Mouse (Mus musculus): ENCODE measurements at regions not wholly inside any gene's neighbourhood (a gene's known extent, or its start where the extent isn't known, plus 50 kb on each side); places are given as distances from the start of the nearest gene placed in this dataset.

GRCm38 (mm10) chr5:119217077-119217476, 453.4 kb upstream of the Tbx3 start:
- DNase-seq (ENCODE audit: low spot score): no peak

DNA sequence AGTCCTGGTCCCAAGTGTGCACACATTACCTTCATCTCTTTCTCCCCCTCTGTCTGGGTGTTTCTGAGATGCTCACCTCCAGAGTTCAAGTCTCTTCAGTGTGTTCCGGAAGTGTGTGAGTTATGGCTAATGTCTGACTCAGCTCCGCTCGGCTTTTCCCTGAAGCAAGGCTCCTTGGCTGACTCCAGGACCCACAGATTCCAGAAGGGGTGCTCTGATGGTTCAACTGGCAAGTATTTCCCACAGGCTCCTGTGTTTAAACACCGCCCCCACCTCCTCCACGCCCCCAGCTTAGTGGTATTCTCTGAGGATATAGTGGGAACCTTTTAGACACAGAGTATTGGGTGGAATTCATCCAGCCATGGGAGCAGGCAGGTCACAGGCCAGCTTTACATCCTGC, 441.8 kb upstream of the Tbx3 start:
- no peak for DNase-seq (ENCODE audit: low spot score)

- DNase-seq (ENCODE audit: low spot score): no peak
These were observed 437.5 kb upstream of the Tbx3 start for GRCm38 (mm10) chr5:119232941-119233340.

DNA sequence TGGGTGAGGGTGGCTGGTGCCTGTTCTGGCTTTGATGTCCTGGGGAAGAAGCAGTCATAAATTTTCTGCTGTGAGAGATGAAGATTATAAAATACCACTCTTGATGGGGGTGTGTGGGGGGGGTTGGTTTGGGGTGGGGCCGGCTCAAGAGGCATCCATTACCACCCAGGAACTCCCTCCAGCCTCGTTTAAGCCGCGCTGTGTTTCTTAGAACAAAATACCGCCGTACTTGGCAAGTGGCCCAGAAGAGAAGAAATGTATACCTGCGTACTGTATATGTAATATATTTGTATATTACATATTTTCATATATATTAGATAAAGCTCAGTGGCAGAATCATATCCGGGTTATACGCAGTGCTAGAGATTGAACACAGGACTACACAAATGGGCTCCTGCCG, 434.6 kb upstream of the Tbx3 start:
- no peak for DNase-seq (ENCODE audit: low spot score)

DNA sequence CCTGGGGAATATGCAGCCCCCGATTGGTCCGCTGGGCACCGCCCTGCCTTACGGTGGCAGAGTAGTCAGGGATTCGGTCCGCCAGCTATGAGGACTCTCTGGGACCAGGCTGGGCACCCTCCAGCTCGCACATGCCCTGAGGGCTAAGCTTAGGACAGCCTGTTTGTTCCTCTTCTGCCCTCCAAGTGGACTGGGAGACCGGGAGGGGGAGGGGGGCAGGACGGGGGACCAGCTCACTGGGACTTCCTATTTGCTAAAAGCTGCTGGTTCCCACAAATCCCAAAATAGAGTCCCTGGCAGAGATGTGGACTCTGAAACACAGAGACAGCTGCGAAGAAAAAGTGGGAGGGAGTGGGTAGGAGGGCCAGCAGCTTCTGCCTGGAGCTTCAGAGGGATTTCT, 423.6 kb upstream of the Tbx3 start:
- DNase-seq (ENCODE audit: low spot score): no peak

DNA sequence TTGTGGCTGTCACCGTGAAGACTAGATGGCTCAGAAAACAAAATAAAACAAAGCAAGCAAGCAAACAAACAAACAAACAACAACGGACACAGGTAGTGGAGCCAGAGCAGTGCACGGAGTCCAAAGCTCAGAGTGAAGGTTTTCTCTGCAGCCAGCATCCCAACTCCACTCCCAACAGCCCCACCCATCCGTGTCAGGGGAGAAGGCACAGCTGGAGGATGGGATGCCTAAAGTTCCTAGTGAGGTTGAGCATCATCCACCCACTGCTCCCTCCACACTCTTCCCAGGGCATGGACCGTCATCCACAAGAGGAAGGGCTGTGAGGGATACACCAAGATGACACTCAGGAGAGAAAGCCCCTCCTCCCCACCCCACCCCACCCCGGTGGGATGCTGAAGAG, 421.8 kb upstream of the Tbx3 start:
- no peak for DNase-seq (ENCODE audit: low spot score)

GRCm38 (mm10) chr5:119249124-119249718, 421.2 kb upstream of the Tbx3 start:
- DNase-seq (ENCODE audit: low spot score): no peak

DNA sequence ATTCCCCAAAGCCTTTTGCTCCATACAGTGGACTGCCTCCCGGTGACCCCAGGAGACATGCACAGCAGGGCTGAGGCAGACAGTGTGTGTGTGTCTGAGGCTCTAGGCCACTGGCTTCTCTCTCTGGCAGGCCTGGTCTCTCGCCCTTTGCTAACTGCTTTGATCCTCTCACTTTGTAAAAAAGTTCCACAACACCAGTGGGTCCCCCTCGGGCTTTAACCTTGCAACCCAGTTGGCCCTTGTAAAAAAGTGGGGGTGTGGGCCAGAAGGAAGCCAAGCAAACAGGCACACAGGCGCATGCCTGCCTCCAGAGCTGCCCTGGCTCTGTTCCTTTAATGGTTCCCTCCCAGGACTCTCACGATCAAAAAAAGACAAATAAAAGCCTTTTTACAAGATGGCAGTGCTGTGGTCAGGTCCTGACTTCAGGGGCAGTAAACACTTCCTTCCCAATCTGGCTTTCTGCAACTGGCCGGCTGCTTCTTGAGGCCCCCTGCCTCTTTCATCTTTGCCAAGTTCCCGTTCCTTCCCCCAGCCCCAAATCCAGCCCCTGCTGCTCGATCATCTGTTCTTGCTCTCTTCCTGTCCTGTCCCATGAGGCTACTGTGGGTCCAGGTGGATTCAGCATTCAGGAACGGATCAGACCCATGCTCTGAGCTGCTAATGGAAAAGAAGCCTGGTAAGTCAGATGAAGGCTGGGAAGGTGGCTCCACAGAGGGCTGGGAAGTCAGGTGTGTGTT, 419.0 kb upstream of the Tbx3 start:
- no peak for DNase-seq (ENCODE audit: low spot score)

DNA sequence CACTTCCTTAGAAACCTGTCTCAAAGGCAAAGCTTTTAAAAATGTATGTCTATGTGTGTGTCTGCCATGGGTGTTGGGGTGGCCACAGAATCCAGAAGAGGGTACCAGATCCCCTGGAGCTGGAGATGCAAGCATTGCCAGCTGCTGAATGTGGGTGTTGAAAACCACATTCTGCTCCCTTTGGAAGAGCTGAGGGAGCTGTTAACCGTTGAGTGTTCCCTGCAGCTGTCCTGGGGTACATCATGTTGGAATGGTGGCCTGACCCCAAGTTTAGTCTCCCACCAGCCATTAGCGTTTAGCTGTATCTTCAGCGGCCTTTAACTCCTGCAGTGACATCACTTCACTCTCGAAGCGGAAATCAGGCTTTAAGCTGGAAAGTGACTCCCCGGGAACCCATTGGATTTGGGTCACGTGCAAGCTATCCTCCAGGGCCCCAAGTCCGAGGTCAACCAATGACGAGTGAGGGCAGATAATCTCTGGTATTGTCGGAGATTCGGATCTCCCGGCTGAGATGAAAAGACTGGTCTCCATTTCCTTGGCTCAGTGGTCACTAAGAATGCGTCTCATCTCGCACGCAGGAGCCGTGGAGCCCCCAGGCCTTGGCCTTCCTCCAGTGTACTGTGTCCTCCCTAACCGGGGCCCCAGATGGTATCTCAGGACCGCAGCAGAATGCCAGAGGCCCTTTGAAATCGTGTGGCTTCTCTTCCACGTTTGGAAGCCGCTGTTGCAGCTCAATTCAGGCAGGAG, 412.9 kb upstream of the Tbx3 start:
- no peak for DNase-seq (ENCODE audit: low spot score)

DNA sequence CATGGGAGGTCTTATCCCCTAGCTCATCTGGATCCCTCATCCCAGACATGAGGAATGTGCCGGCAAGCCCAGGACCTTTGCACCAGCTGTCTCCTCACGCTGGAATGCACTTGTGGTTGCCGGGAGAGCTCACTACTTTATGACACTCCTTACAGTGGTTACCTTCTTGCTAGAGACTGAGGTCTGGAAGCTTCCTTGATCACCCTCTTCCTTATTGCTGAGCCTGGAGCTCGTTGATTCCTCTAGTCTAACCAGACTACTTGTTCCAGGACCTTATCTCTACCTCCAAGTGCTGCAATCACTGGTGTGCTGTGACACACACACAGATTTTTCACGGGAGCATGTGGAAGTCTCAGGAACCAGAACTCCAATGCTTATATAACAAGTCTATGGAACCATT, 411.6 kb upstream of the Tbx3 start:
- no peak for DNase-seq (ENCODE audit: low spot score)

DNA sequence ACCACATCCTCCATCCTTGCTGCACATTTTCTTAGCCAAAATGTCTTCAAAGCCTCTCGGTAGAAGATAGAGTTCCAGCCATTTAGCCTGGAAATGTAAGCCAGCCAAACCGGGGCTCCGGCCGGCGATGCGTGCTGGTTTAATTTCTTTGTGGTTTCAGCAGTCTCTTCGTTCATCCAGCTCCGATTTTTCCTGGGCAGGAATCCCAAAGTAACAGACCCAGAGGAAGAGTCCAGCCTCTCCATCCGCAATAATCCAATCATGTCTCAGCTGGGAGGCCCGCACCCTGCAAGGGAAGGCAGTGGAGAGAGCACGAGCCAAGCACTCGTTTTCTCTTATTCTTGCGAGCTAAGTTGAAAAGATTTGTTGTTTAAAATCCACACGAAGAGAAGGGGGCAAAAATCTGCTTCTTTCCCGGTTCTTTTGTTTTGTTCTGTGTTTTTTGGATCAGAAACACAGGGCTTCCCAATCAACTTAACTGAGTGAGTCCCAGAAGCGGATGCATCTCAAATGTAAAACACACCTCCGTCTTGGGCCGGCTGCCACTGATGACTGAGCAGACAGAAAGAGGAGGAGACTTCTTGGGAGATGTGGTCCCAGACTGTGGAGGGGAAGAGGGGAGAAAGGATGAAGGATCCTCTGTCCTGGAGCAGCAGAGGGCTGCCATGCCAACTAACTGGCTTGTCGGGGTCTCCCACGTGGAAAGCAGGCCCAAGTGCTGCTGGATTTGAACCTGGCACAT, 405.1 kb upstream of the Tbx3 start:
- DNase-seq (ENCODE audit: low spot score): no peak

DNA sequence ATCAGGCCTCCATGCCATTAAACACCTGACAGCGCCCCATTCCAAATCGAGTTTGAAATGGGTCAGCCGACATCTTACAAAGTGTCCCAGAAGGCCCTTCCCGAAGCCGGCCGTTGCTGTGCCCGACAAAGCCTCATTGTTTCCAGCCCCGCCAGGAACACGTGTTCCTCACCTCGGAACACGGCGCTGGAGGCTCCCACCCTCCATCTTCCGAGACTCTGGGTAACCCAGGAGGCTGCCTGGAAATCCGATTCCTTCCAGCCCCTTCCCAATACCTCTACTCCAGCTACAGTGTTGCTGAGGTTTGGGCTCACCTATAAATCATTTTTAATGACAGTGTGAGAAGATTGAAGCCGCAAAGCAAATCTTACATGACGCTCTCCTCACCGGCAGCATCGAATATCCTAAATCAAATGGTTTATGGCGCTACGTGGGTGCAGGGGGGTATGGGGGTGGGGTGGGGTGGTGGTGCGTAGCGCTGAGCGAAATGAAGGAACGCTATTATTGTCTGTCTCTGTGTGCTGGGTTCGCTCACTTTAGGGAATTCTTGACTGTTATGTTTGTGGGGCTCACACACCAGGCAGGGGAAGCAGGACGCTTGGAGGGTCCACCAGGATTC, 399.1 kb upstream of the Tbx3 start:
- no peak for DNase-seq (ENCODE audit: low spot score)

DNA sequence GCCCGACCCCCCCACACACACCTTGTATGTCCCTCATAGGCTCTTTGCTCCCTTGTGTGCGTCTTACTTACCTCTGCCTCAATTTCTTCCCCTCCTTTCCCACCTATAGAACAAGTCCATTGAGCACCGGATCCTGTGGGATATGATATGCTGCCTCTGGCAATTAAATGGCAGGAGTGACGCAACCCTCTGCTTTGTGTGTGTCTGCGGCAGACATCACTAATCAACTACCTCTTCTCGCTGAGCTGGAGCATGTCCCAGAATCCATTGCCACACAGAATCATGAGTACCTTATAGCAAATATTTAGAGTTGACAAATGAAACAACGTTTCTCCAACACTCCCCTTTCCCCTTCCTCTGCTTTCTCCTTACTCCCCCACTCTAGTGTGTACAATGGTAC, 397.3 kb upstream of the Tbx3 start:
- DNase-seq (ENCODE audit: low spot score): no peak

- no peak for DNase-seq (ENCODE audit: low spot score)
These were observed 396.9 kb upstream of the Tbx3 start for GRCm38 (mm10) chr5:119273615-119274014.

- DNase-seq (ENCODE audit: low spot score): no peak
These were observed 395.5 kb upstream of the Tbx3 start for GRCm38 (mm10) chr5:119274817-119275494.

GRCm38 (mm10) chr5:119280146-119280545, 390.3 kb upstream of the Tbx3 start:
- DNase-seq (ENCODE audit: low spot score): no peak

DNA sequence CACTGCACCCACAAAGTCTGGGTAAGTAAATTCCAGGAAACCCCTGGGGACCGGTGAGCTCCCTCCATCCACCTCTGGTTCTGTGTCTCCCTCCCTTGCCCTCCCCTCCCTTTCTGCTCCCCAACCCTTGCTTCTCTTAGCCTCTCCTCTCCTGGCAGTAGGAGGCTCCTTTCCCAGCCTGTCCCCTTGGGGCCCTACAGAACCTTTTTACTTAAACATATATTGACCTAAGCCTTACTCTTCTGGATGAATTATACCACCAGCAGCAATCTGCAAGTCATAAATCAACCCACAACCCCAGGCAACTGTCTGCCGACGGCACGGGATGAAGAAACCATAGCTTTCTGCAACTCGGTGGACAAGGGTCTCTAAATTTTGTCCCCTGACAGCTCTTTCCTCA, 380.7 kb upstream of the Tbx3 start:
- DNase-seq (ENCODE audit: low spot score): no peak

GRCm38 (mm10) chr5:119292323-119292722, 378.1 kb upstream of the Tbx3 start:
- DNase-seq (ENCODE audit: low spot score): no peak

- no peak for DNase-seq (ENCODE audit: low spot score)
These were observed 377.6 kb upstream of the Tbx3 start for GRCm38 (mm10) chr5:119292889-119293288.

- DNase-seq (ENCODE audit: low spot score): no peak
These were observed 371.2 kb upstream of the Tbx3 start for GRCm38 (mm10) chr5:119299311-119299710.

DNA sequence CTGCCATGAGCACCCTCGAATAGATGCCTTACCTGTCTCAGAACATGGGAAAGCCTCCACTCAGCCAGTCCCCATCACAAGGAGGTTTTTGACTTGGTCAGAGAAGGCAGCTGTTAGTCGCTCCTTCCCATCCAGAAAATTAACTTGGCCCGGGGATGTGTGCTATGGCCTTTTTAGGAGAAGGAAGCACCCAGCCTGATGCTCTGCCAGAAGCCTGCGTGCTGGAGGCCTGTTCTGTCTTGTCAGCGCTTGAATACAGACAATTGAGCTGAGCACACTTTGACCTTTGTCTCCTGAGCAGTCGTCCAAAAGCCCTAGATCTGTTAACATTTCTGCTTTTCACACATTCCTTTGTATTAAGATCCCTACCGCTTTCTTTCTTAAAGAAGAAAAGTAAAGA, 370.4 kb upstream of the Tbx3 start:
- no peak for DNase-seq (ENCODE audit: low spot score)
